Mouse (Mus musculus): Measurements from ENCODE around the gene Cdkn1b. TPM values are rescaled to one million over a fixed set of nuclear protein-coding genes. Genes with fewer than 3 reads are reported as not detected.

Cdkn1b gene
- 8.4 and 10.3 TPM in 2 replicates for polyA plus RNA-seq (2016; fragmentation: Nextera tagmentation; extraction: Ambion mirVana)

DNA sequence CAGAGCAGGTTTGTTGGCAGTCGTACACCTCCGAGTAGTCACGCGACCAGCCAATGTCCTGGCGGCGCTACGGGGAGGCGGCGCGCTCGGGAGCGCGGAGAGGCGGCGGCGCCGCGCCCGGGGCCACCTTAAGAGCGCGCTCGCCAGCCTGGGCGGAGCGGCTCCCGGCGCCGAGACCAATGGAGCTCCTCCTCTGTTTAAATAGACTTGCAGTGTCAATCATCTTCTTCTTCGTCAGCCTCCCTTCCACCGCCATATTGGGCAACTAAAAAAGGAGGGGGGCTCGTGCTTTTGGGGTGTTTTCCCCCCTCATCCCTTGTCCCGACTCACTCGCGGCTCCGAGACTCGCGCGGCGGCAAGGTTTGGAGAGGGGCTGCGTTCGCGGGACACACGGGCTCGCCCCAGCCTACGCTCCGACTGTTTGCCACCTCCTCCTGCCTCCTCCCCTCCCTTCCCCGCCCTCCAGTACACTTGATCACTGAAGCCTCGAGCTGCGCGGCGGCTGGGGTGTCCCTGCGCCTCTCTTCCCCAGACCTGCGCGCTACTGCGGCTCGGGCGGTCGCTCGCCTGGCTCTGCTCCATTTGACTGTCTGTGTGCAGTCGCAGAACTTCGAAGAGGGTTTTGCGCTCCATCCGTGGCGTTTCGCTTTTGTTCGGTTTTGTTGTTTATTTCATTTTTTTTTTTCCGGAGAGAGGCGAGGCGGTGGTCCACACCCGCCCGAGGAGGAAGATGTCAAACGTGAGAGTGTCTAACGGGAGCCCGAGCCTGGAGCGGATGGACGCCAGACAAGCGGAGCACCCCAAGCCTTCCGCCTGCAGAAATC is at the start of gene Cdkn1b:
Gene Cdkn1b, plus strand, starts transcription at position 212 of the 824 bp plus-strand sequence.
- WGBS = under 1% methylated on average over 77 of the region's 77 CpGs
- peaks cover 26% of the 10 kb centered on the region for H3K36me3 ChIP-seq
- H3K27ac ChIP-seq = peak within 1 kb of the TSS; percentile 98
- DNase-seq (ENCODE audit: low spot score) = peak; percentile 89
- peaks cover 17% of the 10 kb centered on the region for H3K27me3 ChIP-seq (ENCODE audit: low read depth, poor library complexity, severe bottlenecking)
- peak within 1 kb of the TSS; percentile 87 for H3K4me3 ChIP-seq
- H3K9me3 ChIP-seq (replicated peaks) = no peaks in the 10 kb centered on the region
- peaks cover 38% of the 10 kb centered on the region for H3K4me1 ChIP-seq

- no peaks in the 10 kb centered on the region for H3K27me3 ChIP-seq (ENCODE audit: low read depth, poor library complexity, severe bottlenecking)
- H3K27ac ChIP-seq = no peak overlapping the region
- no peak for DNase-seq (ENCODE audit: low spot score)
- peaks cover 18% of the 10 kb centered on the region for H3K36me3 ChIP-seq
- no peak overlapping the region for H3K4me3 ChIP-seq
- no peaks in the 10 kb centered on the region for H3K9me3 ChIP-seq (replicated peaks)
- 89% methylated on average over 4 of the region's 4 CpGs for WGBS
- no peaks in the 10 kb centered on the region for H3K4me1 ChIP-seq
Observed at GRCm38 (mm10) chr6:134870887-134871286, 49.3 kb upstream of the Cdkn1b start.

DNA sequence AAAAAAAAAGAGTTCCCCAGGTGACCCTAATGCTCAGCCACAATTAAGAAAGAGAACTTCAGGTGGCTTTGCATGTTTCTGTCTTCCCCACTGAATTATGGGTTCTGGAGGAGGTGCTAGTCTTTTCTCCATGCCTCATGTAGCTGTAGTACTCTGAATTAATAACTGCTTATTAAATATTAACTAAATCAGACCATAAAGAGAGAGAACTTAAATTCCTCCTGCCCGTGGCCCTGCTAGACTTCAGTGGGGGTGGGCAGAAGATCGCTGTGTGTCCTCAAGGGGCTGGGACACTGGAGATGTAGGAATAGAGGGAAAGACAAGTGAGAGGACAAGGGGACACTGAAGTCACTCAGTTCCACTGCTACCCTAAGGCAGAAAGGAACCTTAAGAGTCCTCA is 48.0 kb upstream of the Cdkn1b start:
- Histone ChIP-seq H3K9me3 (replicated peaks) (no peaks in the 10 kb centered on the region), H3K27me3 (ENCODE audit: low read depth, poor library complexity, severe bottlenecking) (no peaks in the 10 kb centered on the region), H3K27ac (no peak overlapping the region), H3K36me3 (peaks cover 18% of the 10 kb centered on the region), H3K4me1 (no peaks in the 10 kb centered on the region), H3K4me3 (no peak overlapping the region)
- DNase-seq (ENCODE audit: low spot score) = no peak
- WGBS = 97% methylated on average over 2 of the region's 2 CpGs

DNA sequence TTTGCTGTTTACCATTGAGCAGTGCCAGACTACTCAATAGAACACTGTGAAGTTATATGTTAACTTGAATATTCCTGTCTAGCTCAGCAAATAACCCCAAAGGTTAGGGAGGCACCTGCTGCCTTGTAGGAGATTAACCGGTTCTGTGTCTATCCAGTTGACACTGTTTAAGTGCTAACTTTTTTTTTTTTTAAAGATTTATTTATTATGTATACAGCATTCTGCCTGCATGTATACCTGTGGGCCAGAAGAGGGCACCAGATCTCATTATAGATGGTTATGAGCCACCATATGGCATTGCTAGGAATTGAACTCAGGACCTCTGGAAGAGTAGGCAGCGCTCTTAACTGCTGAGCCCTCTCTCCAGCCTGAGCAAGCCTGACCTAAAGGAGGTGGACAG is 47.2 kb upstream of the Cdkn1b start:
- no peak for DNase-seq (ENCODE audit: low spot score)
- Histone ChIP-seq H3K27ac (no peak overlapping the region), H3K9me3 (replicated peaks) (no peaks in the 10 kb centered on the region), H3K36me3 (peaks cover 18% of the 10 kb centered on the region), H3K4me3 (no peak overlapping the region), H3K27me3 (ENCODE audit: low read depth, poor library complexity, severe bottlenecking) (no peaks in the 10 kb centered on the region), H3K4me1 (no peaks in the 10 kb centered on the region)
- WGBS = 88% methylated on average over 2 of the region's 2 CpGs

DNA sequence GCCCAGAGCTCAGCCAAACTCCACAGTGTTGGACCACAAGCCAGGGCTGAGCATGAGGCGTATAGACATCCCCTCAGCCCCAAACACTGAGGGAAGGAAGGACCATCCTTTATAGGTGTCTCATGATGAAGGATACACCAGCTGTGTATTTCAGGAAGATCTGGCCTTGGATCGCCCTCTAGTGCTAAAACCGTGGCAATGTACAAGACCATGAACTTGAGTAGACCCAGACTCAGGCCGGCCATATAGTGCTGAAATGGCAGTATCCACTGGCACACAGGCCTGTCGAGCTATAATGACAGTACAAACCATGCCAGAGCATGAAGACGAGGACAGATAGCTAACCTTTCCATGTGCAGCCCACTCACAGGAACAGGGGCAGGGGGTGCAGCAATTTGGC is 43.4 kb upstream of the Cdkn1b start:
- H3K27ac ChIP-seq = no peak overlapping the region
- no peak overlapping the region for H3K4me3 ChIP-seq
- no peaks in the 10 kb centered on the region for H3K36me3 ChIP-seq
- H3K4me1 ChIP-seq = no peaks in the 10 kb centered on the region
- H3K9me3 ChIP-seq (replicated peaks) = no peaks in the 10 kb centered on the region
- no peak for DNase-seq (ENCODE audit: low spot score)
- 87% methylated on average over 6 of the region's 6 CpGs for WGBS
- no peaks in the 10 kb centered on the region for H3K27me3 ChIP-seq (ENCODE audit: low read depth, poor library complexity, severe bottlenecking)

DNA sequence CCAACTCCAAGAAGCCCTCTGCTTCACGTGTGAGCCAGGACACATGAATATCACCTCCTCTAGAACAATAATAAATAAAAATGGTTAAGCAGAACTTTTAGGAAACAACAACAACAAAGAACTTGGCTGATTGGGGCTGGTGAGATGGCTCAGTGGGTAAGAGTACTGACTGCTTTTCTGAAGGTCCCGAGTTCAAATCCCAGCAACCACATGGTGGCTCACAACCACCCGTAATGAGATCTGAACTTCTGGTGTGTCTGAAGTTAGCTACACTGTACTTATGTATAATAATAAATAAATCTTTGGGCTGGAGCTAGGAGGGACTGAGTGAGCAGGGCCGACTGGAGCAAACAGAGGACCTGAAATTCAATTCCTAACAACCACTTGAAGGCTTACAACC is 42.9 kb upstream of the Cdkn1b start:
- H3K4me3 ChIP-seq = no peak overlapping the region
- H3K36me3 ChIP-seq = no peaks in the 10 kb centered on the region
- no peak for DNase-seq (ENCODE audit: low spot score)
- H3K27ac ChIP-seq = no peak overlapping the region
- WGBS = 97% methylated on average over 4 of the region's 4 CpGs
- H3K27me3 ChIP-seq (ENCODE audit: low read depth, poor library complexity, severe bottlenecking) = no peaks in the 10 kb centered on the region
- no peaks in the 10 kb centered on the region for H3K4me1 ChIP-seq
- no peaks in the 10 kb centered on the region for H3K9me3 ChIP-seq (replicated peaks)

- Histone ChIP-seq H3K27me3 (ENCODE audit: low read depth, poor library complexity, severe bottlenecking) (no peaks in the 10 kb centered on the region), H3K36me3 (no peaks in the 10 kb centered on the region), H3K9me3 (replicated peaks) (no peaks in the 10 kb centered on the region), H3K4me3 (no peak overlapping the region), H3K27ac (no peak overlapping the region), H3K4me1 (no peaks in the 10 kb centered on the region)
- WGBS = 86% methylated on average over 1 of the region's 1 CpGs
- DNase-seq (ENCODE audit: low spot score) = no peak
Observed at GRCm38 (mm10) chr6:134877892-134878291, 42.3 kb upstream of the Cdkn1b start.

- Histone ChIP-seq H3K27ac (no peak overlapping the region), H3K27me3 (ENCODE audit: low read depth, poor library complexity, severe bottlenecking) (no peaks in the 10 kb centered on the region), H3K36me3 (no peaks in the 10 kb centered on the region), H3K9me3 (replicated peaks) (no peaks in the 10 kb centered on the region), H3K4me1 (no peaks in the 10 kb centered on the region), H3K4me3 (no peak overlapping the region)
- no peak for DNase-seq (ENCODE audit: low spot score)
- WGBS = 92% methylated on average over 5 of the region's 5 CpGs
Observed at GRCm38 (mm10) chr6:134879556-134879955, 40.6 kb upstream of the Cdkn1b start.

DNA sequence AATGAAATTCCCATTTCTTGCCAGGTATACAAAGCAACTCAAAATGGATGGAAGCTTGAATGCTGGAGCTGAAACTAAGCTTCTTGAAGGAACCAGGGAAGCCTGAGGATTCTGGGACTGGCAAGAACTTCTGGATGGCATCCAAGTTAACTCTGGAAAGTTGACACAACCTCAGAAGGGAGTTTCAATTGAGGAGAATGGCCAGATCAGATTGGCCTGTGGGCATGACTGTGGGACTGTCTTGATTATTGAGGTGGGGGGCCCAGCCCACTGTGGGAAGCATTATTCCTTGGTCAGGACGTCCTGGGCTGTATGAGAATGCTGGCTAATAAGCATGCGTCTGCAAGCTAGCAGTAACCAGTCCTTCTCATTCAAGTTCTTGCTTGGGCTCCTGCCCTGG is 40.2 kb upstream of the Cdkn1b start:
- Histone ChIP-seq H3K36me3 (no peaks in the 10 kb centered on the region), H3K4me1 (no peaks in the 10 kb centered on the region), H3K27ac (no peak overlapping the region), H3K9me3 (replicated peaks) (no peaks in the 10 kb centered on the region), H3K27me3 (ENCODE audit: low read depth, poor library complexity, severe bottlenecking) (no peaks in the 10 kb centered on the region), H3K4me3 (no peak overlapping the region)
- WGBS = 74% methylated on average over 2 of the region's 2 CpGs
- no peak for DNase-seq (ENCODE audit: low spot score)

GRCm38 (mm10) chr6:134883661-134884060 is 36.5 kb upstream of the Cdkn1b start:
- H3K27ac ChIP-seq = no peak overlapping the region
- H3K27me3 ChIP-seq (ENCODE audit: low read depth, poor library complexity, severe bottlenecking) = no peaks in the 10 kb centered on the region
- no peaks in the 10 kb centered on the region for H3K36me3 ChIP-seq
- no peaks in the 10 kb centered on the region for H3K9me3 ChIP-seq (replicated peaks)
- DNase-seq (ENCODE audit: low spot score) = no peak
- H3K4me1 ChIP-seq = peaks cover 13% of the 10 kb centered on the region
- H3K4me3 ChIP-seq = no peak overlapping the region
- WGBS = 90% methylated on average over 4 of the region's 4 CpGs

DNA sequence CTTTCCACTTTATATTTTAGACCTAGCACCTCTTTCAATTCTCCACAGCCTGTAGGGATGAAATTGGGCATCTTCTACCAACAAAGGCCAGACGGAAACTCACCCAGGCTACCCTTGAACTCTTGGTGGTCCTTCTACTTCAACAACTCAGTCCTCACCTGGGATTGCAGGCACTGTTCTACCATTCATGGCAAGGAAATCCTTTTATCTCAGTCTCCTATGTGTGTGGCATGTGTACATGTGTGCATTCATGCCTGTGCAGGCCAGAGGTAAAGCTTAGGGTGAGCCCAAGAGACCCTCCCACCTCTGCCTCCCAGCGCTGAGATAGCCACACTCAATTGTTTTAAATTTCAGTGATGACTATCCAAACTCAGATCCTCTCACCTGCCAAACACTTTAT is 34.7 kb upstream of the Cdkn1b start:
- DNase-seq (ENCODE audit: low spot score) = no peak
- no peak overlapping the region for H3K27ac ChIP-seq
- 94% methylated on average over 2 of the region's 2 CpGs for WGBS
- H3K9me3 ChIP-seq (replicated peaks) = no peaks in the 10 kb centered on the region
- H3K36me3 ChIP-seq = no peaks in the 10 kb centered on the region
- peaks cover 15% of the 10 kb centered on the region for H3K4me1 ChIP-seq
- no peak overlapping the region for H3K4me3 ChIP-seq
- no peaks in the 10 kb centered on the region for H3K27me3 ChIP-seq (ENCODE audit: low read depth, poor library complexity, severe bottlenecking)

DNA sequence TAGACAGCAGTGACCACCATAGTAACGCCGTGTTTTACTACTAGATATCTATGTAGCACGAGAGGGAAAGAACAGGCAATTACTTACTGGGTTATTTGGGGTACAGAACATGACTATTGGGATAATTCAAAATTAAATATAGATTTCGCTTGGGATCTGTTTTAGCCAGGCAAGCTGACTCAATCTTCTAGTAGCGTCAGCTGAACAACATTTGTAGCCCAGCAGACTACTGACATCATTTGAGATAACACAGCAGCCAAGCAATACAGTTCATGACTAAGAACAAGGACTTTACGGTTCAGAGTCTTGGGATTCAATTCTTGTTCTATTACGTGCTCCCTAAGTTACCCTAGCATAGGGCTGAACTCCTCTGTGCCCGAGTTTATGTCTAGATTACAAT is 33.7 kb upstream of the Cdkn1b start:
- Histone ChIP-seq H3K36me3 (no peaks in the 10 kb centered on the region), H3K4me3 (no peak overlapping the region), H3K4me1 (peaks cover 15% of the 10 kb centered on the region), H3K27ac (no peak overlapping the region), H3K9me3 (replicated peaks) (no peaks in the 10 kb centered on the region), H3K27me3 (ENCODE audit: low read depth, poor library complexity, severe bottlenecking) (no peaks in the 10 kb centered on the region)
- no peak for DNase-seq (ENCODE audit: low spot score)
- 90% methylated on average over 8 of the region's 8 CpGs for WGBS

GRCm38 (mm10) chr6:134887008-134887407 is 33.2 kb upstream of the Cdkn1b start:
- H3K27me3 ChIP-seq (ENCODE audit: low read depth, poor library complexity, severe bottlenecking) = no peaks in the 10 kb centered on the region
- H3K27ac ChIP-seq = no peak overlapping the region
- DNase-seq (ENCODE audit: low spot score) = no peak
- H3K4me3 ChIP-seq = 0 out of 2 replicates have a peak overlapping the region, but pooled peaks have one; percentile 35
- WGBS = 39% methylated on average over 5 of the region's 5 CpGs
- no peaks in the 10 kb centered on the region for H3K9me3 ChIP-seq (replicated peaks)
- no peaks in the 10 kb centered on the region for H3K36me3 ChIP-seq
- H3K4me1 ChIP-seq = peaks cover 15% of the 10 kb centered on the region

All from limb, embryonic 10.5 days (tissue).